Mouse (Mus musculus): ENCODE data around the gene Tbx19.
A peak's percentile ranks its signal among the peaks of the same experiment; 100 is the strongest.

Tbx19 gene

DNA sequence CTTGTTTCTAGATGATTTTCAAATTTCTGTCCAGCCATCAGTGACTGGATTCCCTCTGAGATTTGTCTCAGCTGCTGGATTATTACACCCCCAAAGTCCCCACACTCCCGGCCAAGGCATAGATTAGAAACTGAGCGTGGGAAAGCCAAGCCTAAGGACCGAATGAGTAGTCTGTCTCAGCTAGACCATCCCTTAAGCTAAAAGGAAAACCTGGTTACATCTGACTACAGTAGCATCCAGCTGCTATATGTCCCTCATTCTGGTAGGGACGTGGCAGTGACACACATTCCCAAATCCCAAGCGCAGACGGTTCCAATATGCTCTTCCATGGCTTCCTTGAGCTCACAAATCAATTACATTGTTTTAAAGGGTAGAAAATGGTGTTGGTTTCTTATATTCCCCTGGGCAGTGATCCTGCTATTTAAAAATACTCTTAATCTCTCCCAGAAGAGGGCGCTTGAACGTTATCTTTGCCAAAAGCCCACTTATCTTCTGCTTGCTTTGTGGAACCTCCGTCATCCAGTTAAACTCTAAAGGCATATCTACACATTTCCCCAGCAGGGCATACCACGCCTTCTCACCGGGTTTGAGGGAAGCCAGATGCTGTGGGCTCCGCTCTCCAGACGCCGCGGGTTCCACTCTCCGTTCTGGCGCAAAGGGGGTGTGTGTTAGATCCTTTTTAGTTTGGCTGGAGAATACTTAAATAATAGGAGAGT, 46.0 kb downstream of the Tbx19 start:
- no peak for DNase-seq (ENCODE audit: low spot score)

DNA sequence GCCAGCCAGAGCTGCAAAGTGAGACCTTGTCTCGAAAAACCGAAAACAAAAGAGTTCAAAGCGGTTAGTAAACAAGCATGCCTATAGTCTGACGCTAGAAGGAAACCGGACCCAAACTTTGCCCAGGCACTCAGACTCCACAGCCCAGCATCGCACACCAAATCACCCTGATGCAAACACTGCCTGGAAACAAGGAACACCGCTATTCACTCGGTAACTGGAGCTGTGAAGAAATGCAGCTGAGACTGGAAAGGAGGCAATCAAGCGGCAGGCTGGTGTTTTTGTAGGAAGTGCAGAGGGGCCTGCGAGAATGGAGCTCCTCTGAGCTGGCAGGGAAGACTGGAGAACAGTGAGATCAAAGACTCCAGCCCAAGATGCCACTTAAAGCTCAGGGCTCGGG, 46.9 kb downstream of the Tbx19 start:
- no peak for DNase-seq (ENCODE audit: low spot score)

DNA sequence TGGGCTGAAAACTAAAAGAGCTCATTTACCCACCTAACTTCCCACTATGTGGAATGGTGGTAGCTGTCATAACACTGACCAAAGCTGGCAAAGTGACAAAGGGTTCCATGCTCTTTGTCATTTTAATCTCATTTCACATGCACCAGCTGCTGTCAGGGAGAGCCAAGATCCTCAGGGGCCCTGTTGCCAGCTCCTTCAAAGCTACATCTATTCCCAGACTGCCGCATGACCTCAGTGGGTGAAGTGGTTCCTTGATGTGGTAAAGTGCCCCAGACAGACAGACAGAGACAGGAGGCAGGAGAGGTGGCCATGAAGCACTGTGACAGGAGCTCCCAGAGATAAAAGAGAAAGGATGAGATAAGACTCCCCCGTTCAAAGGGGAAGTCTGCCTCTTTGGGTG, 49.9 kb downstream of the Tbx19 start:
- no peak for DNase-seq (ENCODE audit: low spot score)

DNA sequence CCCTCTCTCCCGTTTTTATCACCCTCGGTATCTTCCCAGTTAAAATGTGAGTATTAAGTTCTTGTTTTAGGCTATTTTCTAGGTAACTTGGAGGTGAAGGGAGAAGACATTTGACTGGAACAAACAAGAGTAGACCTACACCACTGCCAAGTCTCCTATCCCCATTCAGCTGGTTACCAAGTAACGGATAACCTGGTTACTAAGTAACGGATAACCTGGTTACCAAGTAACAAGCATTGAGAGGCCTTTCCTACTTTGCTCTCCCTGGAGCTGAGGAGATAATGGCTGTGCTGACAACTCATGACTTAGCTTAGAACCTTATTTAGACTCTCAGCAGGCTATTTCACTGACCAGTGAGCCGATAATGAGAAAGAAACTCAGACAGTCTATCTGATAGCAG, 51.4 kb downstream of the Tbx19 start:
- no peak for DNase-seq (ENCODE audit: low spot score)

DNA sequence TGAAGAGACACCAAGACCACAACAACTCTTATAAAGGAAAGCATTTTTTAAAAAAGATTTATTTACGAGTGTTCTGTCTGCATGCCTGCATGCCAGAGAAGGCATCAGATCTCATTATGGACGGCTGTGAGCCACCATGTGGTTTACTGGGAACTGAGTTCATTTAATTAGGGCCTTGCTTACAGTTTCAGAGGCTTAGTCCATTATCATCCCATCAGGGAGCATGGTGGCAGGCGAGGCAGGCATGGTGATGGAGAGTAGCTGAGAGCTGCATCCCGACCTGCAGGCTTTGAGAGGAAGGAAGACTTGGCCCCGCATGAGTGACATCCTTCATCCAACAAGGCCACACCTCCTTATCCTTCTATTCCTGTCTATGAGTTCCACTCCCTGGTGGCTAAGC, 52.1 kb downstream of the Tbx19 start:
- no peak for DNase-seq (ENCODE audit: low spot score)

DNA sequence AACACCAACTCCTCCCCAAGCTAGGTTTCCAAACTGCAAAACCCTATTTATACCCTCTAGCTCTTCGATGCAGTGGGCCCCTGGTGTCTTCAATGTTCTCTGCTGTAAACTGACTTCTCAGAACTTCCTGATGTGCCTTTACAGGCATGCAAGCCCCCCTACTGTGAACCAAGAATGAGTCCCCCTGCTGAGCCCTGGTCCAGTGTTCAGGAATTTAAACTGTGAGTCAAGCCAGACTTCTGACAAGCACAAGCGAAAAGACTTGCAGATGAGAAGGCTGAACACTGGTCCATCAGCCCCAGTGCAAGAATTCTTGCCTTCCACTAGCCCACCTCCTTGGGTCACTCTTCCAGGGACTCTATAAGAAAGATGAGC, 54.6 kb downstream of the Tbx19 start:
- no peak for DNase-seq (ENCODE audit: low spot score)

DNA sequence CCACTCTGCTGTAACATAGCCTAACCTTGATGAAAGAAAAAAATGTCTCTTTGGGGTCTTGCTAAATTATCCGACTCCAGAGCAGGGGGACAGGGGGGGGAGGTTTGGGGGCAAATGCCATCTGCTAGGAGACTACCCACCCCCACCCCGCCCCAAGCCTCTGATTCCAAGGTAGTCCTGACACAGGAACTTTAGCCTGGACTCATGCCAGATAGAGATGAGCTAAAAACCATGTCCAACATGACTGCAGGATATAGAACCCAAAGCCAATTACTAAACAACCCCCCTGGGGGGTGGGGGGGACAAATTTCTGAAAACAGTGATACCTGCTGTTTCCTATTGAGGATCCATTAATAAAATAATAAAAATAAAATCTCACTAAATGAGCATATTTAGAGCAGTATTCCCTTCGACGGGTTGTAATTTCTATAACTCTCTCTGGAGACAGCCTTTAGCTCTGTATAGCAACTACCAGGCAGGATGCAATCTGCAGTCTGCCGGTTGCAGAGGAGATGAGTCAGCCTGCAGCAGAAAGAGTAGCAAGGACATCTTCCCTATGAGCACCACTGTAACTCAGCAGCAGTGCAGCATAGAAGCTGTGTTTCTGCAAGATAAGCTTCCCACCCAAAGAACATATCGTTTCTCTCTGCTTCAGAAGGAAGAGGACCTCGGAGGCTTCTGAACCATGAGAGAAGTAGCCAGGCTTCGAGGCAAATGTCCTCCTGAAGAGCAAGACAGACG, 55.1 kb downstream of the Tbx19 start:
- no peak for DNase-seq (ENCODE audit: low spot score)

DNA sequence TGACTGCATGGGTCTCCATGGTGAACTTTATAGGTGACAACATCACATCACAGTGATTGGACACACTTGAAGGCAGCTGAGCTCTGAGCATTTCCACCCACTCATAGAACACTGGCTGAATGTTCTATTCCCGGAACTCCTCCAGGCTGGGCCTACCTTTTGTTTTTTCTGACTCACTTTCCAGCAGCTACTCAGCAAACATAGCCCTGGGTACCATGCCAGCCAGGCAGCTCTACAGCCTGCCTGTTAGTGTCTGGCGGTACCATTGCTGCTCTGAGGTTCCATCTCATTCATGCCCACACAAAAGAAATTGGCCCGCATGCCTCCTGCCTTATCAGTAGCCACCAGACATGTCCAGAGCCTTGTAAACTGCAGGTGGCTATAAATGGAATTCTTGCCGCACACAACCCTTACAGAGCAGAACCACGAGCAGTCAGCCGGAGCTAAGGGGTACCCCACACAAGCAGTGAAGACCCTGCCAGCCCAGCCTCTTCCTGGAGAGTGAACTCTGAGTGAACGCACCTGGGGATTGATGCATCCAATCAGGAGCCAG, 55.8 kb downstream of the Tbx19 start:
- no peak for DNase-seq (ENCODE audit: low spot score)

DNA sequence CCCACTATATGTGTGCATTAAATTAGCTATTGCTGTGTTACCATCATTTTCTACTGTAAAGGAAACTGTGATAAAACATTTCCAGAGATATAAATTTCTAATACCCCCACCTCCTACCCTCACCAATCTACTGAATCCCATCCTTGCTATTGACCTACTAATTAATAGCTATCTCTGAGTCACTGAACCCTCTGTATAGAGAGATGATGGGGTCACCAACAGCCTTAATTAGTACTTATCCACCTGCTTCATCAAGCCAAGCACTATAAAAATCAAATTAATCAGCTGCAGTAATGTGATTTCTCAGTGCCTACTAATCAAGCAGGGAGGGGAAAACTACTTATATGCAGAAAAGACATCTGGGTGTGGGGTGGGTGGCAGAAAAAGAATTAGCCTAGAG, 61.0 kb downstream of the Tbx19 start:
- DNase-seq (ENCODE audit: low spot score) = no peak

DNA sequence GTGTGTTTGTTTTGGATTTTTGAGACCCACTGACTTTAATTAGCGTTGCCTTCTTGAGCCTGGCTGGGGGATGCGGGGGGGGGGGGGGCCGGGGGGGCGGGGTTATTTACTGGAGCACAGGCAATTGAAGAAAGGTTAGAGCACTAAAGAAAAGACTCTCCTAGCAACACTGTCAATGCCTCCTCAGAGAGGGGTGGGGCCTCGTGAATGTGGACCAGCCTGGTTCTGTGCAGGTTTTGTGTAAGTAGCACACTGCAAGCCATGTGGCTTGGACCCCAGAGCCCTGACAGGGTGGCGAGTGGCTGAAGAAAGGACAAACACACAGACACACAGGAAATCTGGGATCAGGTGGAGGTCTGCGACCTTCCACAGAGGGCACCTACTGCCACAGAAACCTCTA, 65.7 kb downstream of the Tbx19 start:
- DNase-seq (ENCODE audit: low spot score) = no peak

DNA sequence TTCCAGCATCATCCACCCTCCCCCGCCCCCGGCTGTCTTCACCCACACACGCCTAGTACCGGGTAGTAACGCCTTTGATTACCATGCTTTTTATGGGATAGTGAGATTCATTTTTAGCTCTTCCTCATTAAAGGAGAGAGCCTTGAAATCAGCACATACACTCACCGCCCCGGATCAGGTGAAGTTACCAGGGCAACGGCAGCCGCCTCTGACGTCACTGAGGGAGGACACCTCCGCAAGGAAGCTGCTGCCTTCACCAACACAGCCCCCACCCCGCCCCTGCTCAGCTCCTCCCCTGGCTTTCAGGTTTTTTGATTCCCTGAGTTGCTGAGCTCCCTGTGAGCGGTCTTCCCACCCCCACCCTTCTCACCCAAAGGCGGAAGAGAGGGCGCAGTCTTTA, 68.9 kb downstream of the Tbx19 start:
- DNase-seq (ENCODE audit: low spot score) = peak; percentile 10

DNA sequence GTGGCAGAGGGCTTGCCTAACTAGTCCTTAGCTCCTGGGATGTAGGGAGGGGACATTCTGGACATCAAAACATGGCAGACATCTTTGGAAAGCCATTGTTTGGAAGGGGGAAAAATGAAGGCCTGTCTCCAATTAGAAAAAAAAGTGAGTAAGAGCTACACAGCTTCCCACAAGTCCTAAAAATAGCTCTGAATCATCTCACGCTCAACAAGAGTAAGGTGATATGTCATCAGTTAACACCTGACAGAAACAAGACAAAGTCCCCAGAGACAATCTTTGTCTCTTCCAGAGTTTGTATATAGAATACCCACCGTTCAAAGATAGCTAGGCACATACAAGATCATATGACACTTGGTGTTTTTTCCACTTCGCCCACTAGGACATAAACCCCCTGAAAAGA, 71.0 kb downstream of the Tbx19 start:
- no peak for DNase-seq (ENCODE audit: low spot score)
